Mouse (Mus musculus) midbrain, postnatal 0 days (tissue): ENCODE data around the gene Zranb1. TPM values are rescaled to one million over a fixed set of nuclear protein-coding genes. Genes with fewer than 3 reads are reported as not detected.

Experiments
- ATAC-seq: fragments of 200-750 bp; cut with Nextera tagmentation; 2 replicates; pipeline ENCODE4 v1.8.0; 2017; ENCODE audit warnings: moderate number of reproducible peaks, mild to moderate bottlenecking, moderate TSS enrichment, moderate library complexity; ENCODE audit not compliant: low FRiP score
- DNase-seq: peaks from one replicate; pipeline ENCODE4 v3.0.0-alpha.2; 2015; ENCODE audit warnings: low spot score
- H3K27ac ChIP-seq: fragments of 300-500 bp; sonication (generic); 2 replicates; pipeline ENCODE4 v1.5.1; 2014; ENCODE audit warnings: low read depth, mild to moderate bottlenecking, low read length, mixed read lengths
- H3K27me3 ChIP-seq: fragments of 300-500 bp; sonication (generic); 2 replicates; pipeline ENCODE4 v1.6.1; 2014; ENCODE audit warnings: low read length, control low read depth, mixed read lengths; ENCODE audit not compliant: insufficient read depth
- H3K36me3 ChIP-seq: fragments of 300-500 bp; sonication (generic); 2 replicates; pipeline ENCODE4 v1.6.1; 2014; ENCODE audit warnings: low read length, control low read depth, mixed read lengths; ENCODE audit not compliant: insufficient read depth
- H3K4me1 ChIP-seq: fragments of 300-500 bp; sonication (generic); 2 replicates; pipeline ENCODE4 v1.6.1; 2014; ENCODE audit warnings: mild to moderate bottlenecking, control low read depth, antibody characterized with exemption, low read length, mixed read lengths; ENCODE audit not compliant: insufficient read depth
- H3K4me2 ChIP-seq: fragments of 300-500 bp; sonication (generic); 2 replicates; pipeline ENCODE4 v1.6.1; 2014; ENCODE audit warnings: low read depth, mild to moderate bottlenecking, low read length, mixed read lengths; ENCODE audit not compliant: poor library complexity, severe bottlenecking
- H3K4me3 ChIP-seq: fragments of 300-500 bp; sonication (generic); 2 replicates; pipeline ENCODE4 v1.5.1; 2014; ENCODE audit warnings: low read depth, mild to moderate bottlenecking, low read length, moderate library complexity
- H3K9ac ChIP-seq: fragments of 300-500 bp; sonication (generic); replicated peaks from 2 replicates; pipeline ENCODE4 v1.6.1; 2014; ENCODE audit warnings: mild to moderate bottlenecking, low read length, moderate library complexity, mixed read lengths; ENCODE audit not compliant: poor library complexity, severe bottlenecking
- H3K9me3 ChIP-seq: fragments of 300-500 bp; sonication (generic); 2 replicates; pipeline ENCODE4 v1.6.1; 2016; ENCODE audit warnings: low read length, control low read depth
- CTCF ChIP-seq: IDR thresholded peaks from 2 replicates; pipeline ENCODE4 v1.5.1; 2016; ENCODE audit warnings: antibody characterized with exemption, mild to moderate bottlenecking
- WGBS: fragments of 180-500 bp; shearing (Covaris S2); extraction: QIAGEN DNeasy Blood & Tissue Kit; methylation state at CpG from one replicate; pipeline ENCODE4 v1.1.7; 2014; 5-methylcytosine and 5-hydroxymethylcytosine counted together
- polyA plus RNA-seq: library from polyadenylated mRNA; unstranded; fragments of >200 nt; fragmentation: Nextera tagmentation; extraction: Ambion mirVana; gene quantifications from 2 replicates; pipeline ENCODE4 v1.2.1, GENCODE M21; 2015
- total RNA-seq: library from RNA; depleted of rRNA; stranded (reverse); fragments of >200 nt; gene quantifications from 2 replicates; pipeline ENCODE4 v1.2.3, GENCODE M21; 2014

Gene Zranb1
- total and polyA plus RNA-seq, 2 experiments from 2014 or later: 28.2 to 45.1 TPM

DNA sequence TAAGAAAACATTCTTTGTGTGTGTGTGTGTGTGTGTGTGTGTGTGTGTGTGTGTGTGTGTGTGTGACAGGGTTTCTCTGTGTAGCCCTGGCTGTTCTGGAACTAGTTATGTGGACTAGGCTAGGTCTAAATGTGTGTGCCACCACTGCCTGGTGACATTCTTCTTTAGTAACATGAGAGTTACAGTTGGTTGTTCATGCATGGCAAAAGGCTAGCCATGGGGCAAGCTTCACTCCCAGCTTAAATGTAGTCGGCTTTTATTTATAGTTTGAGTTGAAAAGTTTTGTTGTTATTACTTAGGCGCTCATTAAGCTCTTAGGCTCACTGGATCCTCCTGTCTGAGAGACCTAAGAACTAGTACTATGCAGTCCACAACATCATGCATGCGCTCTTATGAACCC is 33.5 kb downstream of the Zranb1 start:
- no peak overlapping the region for H3K9ac ChIP-seq
- H3K36me3 ChIP-seq: peaks cover 4% of the 10 kb centered on the region; the same call in 1 of the 2 replicates
- 84% methylated on average over 3 of the region's 3 CpGs for WGBS
- no peak overlapping the region for H3K4me3 ChIP-seq
- ATAC-seq: no peak
- no peak for DNase-seq
- no peaks in the 10 kb centered on the region for H3K9me3 ChIP-seq
- H3K4me1 ChIP-seq: no peaks in the 10 kb centered on the region
- no peak for TF ChIP-seq CTCF
- H3K27me3 ChIP-seq: no peaks in the 10 kb centered on the region
- no peak overlapping the region for H3K27ac ChIP-seq
- H3K4me2 ChIP-seq: no peak overlapping the region

DNA sequence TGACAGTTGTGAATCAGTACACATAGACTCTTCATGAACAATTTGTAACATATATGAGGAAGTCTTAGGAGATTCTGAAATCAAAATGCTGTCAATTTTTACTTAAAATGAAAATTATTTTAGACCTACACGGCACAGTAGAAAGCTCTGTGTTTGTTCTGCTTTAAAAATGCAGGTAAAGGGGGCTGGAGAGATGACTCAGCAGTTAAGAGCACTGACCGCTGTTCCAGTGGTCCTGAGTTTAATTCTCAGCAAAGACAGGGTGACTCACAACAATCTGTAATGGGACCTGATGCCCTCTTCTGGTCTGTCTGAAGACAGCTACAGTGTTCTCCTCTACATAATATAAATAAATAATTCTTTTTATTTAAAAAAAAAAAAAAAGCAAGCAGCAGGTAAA is 34.8 kb downstream of the Zranb1 start:
- ATAC-seq (no peak), DNase-seq (no peak)
- H3K9ac ChIP-seq: no peak overlapping the region
- peaks cover 4% of the 10 kb centered on the region; the same call in 1 of the 2 replicates for H3K36me3 ChIP-seq
- no peaks in the 10 kb centered on the region for H3K9me3 ChIP-seq
- no peaks in the 10 kb centered on the region for H3K4me1 ChIP-seq
- H3K27me3 ChIP-seq: no peaks in the 10 kb centered on the region
- no peak overlapping the region for H3K27ac ChIP-seq
- WGBS: 83% methylated on average over 2 of the region's 2 CpGs
- H3K4me3 ChIP-seq: no peak overlapping the region
- H3K4me2 ChIP-seq: no peak overlapping the region
- peak; percentile 18; the same call in 1 of the 2 replicates for TF ChIP-seq CTCF

DNA sequence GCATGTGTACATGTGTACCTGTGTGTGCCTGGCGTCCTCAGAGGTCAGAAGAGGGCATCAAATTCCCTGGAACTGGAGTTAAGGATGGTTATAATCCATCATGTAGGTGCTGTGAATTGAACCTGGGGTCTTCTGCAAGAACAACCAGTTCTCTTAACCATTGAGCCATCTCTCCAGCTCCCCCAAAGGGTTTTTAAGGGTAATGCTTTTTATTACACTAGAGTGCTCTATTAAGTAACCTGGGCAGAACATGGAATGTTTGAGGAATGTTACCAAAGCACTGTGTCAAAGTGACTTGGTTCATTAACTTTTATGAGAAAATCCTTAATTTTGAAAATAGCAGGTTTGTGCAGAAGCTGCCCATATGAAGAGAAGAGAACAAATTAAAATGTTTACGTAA is 41.1 kb downstream of the Zranb1 start:
- no peak overlapping the region for H3K4me2 ChIP-seq
- H3K4me3 ChIP-seq: no peak overlapping the region
- WGBS: 94% methylated on average over 2 of the region's 2 CpGs
- H3K27ac ChIP-seq: no peak overlapping the region
- TF ChIP-seq CTCF: no peak
- no peak for DNase-seq
- peaks cover 4% of the 10 kb centered on the region; the same call in 1 of the 2 replicates for H3K36me3 ChIP-seq
- H3K9ac ChIP-seq: no peak overlapping the region
- no peaks in the 10 kb centered on the region for H3K9me3 ChIP-seq
- ATAC-seq: no peak
- no peaks in the 10 kb centered on the region for H3K27me3 ChIP-seq
- no peaks in the 10 kb centered on the region for H3K4me1 ChIP-seq

DNA sequence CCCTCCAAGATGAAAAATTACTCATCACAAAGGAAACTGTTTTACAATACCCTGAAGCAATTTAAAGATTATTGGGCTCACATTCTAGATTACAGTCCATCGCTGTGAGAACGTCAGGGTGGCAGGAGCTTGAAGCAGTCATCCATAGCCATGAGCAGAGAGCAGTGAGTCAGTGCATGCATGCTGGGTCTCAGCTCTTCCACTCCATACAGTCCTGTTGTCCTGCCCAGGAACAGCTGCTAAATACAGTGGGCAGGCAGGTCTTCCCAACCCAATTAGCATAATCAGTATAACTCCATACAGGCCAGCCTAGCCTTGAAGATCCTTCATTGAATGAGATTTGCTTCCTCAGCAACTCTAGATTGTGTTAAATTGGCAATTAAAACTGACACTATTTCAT is 45.1 kb downstream of the Zranb1 start:
- no peak for ATAC-seq
- WGBS: 62% methylated on average over 2 of the region's 2 CpGs
- Histone ChIP-seq H3K4me1 (no peaks in the 10 kb centered on the region), H3K9ac (no peak overlapping the region), H3K9me3 (no peaks in the 10 kb centered on the region), H3K27me3 (no peaks in the 10 kb centered on the region), H3K36me3 (no peaks in the 10 kb centered on the region), H3K27ac (no peak overlapping the region), H3K4me3 (no peak overlapping the region), H3K4me2 (no peak overlapping the region)
- no peak for DNase-seq
- no peak for TF ChIP-seq CTCF

DNA sequence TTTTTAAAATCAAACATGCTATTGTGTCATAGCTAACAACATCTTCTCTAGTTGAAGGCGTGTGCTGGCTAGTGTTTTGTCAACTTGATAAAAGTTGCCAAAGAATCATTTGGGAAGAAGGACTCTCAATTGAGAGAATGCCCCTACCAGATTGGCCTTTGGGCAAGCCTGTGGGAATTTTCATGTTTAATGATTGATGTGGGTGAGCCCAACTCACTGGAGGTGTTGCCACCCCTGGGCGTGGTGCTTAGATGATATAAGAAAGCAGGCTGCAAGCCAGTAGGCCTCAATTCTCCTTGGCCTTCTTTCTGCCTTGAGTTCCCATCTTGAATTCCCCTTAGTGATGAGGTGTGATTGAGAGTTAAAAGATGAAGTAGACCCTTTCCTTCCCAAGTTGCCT is 47.0 kb downstream of the Zranb1 start:
- no peak overlapping the region for H3K4me2 ChIP-seq
- no peak overlapping the region for H3K9ac ChIP-seq
- no peak for TF ChIP-seq CTCF
- H3K4me3 ChIP-seq: no peak overlapping the region
- H3K27ac ChIP-seq: no peak overlapping the region
- DNase-seq (no peak), ATAC-seq (no peak)
- no peaks in the 10 kb centered on the region for H3K4me1 ChIP-seq
- H3K9me3 ChIP-seq: no peaks in the 10 kb centered on the region
- H3K27me3 ChIP-seq: no peaks in the 10 kb centered on the region
- WGBS: 96% methylated on average over 2 of the region's 2 CpGs
- H3K36me3 ChIP-seq: peaks cover 7% of the 10 kb centered on the region; the same call in 1 of the 2 replicates

DNA sequence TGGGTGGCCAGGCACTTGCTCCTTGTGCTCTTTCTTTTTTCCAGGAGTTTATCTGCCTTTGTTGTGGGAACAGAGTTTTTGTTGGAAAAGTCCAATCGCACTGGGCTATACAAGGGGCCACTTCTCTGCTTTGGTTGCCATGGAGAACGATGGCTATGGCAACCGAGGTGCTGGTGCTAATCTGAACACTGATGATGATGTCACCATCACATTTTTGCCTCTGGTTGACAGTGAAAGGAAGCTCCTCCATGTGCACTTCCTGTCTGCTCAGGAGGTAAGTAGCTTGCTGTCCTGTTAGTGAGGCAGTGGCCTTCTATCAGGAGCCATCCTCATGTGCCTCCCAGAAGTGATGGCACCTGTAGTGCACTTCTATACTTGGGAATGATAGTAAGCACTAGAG is 51.7 kb downstream of the Zranb1 start:
- no peak for TF ChIP-seq CTCF
- Histone ChIP-seq H3K9me3 (no peaks in the 10 kb centered on the region), H3K27ac (no peak overlapping the region; the same call in 1 of the 2 replicates), H3K9ac (no peak overlapping the region), H3K4me2 (no peak overlapping the region), H3K27me3 (no peaks in the 10 kb centered on the region), H3K4me3 (no peak overlapping the region), H3K4me1 (no peaks in the 10 kb centered on the region), H3K36me3 (peaks cover 14% of the 10 kb centered on the region; the same call in 1 of the 2 replicates)
- DNase-seq: no peak
- WGBS: 22% methylated on average over 3 of the region's 3 CpGs
- ATAC-seq: no peak
